Mouse (Mus musculus) erythroblast, adult 5-6 weeks (primary cell): ENCODE measurements around the gene Ucn3. TPM values are rescaled to one million over a fixed set of nuclear protein-coding genes. Genes with fewer than 3 reads are reported as not detected.
"Not testable (repeated sequence)": the region's sequence is repeated elsewhere in the genome, so short reads cannot be mapped to it uniquely, and the experiment has no call there.

Experiments
- ATAC-seq: replicated peaks from 2 replicates; pipeline ENCODE4 v1.8.0; 2016; ENCODE audit warnings: moderate number of reproducible peaks, mild to moderate bottlenecking, moderate TSS enrichment, inconsistent platforms; ENCODE audit not compliant: poor library complexity, low FRiP score, severe bottlenecking
- total RNA-seq, 2 experiments: library from RNA; stranded (forward) in 1 of 2; stranded (reverse) in 1 of 2; fragments of 150-400 nt in 1 of 2; fragments of 200-764, 138-1000 nt in 1 of 2; gene quantifications; 2 replicates each; pipeline versions ENCODE4 v1.2.3 to v1.2.4; 2015 to 2017; ENCODE audit warnings: low replicate concordance in 2 of 2

The Ucn3 gene
- total RNA-seq (2015; ENCODE audit: low replicate concordance) = not detected in 2 replicates
- total RNA-seq (2017; ENCODE audit: low replicate concordance) = not detected in 2 replicates

DNA sequence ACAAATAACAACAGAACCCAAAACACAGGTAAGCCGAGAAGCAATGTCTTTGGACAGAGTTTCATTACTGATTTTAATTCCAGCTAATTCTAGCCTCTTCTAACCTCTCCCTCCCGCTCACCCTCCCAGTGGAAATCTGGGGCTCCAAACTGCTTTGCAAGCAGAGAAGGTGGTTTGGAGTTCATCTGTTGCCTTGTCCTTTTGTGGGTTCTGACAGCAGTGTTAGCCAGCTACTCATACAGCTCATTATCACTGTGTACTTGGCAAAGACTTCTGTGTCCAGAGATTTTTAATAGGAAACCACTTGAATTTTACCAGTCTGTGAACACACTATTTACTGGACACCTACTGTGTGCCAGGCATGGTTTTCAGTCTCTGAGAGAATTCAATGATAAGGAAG is at the start of gene Ucn3:
TSS of gene Ucn3 (minus strand) at position 101 of the 400 bp plus-strand sequence.
- no peak for ATAC-seq

DNA sequence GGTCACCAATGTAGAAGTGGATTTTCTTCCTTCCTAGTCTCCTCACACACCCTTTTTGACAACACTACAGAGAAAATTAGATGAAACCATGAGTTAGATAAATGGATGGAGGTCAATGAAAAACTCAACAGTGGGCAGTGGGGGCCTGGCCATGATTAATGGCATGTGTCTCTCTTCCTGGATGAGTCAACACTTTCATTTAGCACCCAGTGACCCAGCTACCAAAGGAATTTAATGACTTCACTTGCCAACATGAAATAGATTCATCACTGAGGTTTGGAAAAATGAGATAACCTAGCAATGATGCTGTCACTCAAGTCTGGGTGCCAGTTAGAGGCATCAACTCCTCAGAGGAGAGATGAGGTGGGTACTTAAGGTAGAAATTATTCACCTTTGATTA is 46.9 kb upstream of the Ucn3 start:
- ATAC-seq = no peak

DNA sequence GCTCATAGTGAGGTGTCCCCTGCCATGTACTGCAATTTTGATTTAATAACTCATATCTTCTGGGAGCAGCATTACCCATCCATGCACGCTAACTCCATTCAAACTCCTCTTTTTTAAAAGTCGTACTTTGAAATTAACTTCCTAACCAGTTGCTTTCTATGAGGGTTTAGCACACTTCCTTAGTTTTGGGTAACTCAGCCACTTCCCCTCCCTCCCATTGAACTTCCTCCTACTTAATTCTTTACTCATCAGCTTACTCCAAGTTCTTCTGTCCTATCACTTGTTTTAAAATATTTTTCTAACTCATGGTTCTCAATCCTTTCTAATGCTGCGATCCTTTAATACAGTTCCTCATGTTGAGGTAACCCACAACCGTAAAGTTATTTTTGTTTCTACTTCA is 23.7 kb upstream of the Ucn3 start:
- no peak for ATAC-seq

DNA sequence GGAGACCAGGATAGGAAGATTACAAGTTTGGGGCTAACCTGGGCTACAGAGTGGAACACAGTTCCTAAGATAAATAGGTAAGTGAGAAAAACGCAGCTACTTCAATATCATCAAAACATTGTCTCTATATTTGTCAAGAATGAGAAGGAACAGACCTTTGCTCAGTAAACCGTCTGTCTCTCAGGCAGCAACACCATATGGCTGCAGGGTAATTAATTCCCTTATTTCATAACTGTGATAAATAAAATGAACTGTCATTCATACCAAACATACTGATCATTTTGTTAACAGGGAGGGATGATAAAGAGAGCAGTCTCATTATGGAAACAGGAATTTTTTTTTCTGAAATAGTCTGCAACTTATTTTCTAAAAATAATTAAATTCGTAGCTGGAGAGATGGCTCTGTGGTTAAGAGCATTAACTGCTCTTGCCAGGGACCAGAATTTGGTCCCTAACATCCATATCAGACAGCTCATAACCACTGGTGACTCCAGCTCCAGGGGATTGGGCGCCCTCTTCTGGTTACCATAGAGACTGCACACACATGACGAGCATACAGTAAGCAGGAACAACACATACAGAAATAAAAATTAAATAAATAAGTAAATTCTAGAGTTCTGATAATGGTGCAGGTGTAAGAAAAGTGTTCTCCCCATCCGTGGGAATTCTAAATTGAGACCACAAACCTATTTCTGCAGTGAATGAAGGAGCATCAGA is 6.2 kb upstream of the Ucn3 start:
- ATAC-seq = no peak

DNA sequence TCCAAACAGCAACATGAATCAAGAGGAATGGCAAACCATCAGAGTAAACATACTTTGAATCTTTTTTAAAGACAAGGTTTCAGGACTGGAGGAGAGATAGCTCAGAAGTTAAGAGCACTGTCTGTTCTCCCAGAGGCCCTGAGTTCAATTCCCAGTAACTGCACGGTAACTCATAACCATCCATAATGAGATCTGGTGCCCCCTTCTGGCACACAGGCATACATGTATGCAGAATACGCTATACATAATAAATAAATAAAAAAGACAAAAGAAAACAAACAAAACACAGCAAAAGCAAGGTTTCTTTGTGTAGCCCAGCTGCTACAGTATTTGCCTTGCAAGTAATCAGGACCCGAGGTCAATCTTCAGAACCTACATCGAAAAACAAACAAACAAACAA is 4.3 kb upstream of the Ucn3 start:
- no peak for ATAC-seq

DNA sequence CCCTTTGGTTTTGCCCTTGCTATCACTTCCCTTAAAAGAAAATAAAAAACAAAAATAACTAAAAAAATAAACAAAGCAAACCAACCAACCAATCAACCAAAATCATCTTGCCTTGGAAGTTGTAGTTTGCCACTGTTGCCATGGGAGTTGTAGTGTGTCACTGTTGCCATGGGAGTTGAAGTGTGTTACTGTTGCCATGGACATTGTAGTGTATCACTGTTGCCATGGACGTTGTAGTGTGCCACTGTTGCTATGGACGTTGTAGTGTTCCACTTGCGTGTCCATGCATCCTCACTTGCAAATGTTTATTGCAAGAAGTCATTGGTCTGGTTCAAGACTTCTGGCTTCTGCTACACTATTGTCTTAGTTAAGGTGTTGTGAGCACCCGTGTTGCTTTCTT is 2.1 kb upstream of the Ucn3 start:
- ATAC-seq = no peak

DNA sequence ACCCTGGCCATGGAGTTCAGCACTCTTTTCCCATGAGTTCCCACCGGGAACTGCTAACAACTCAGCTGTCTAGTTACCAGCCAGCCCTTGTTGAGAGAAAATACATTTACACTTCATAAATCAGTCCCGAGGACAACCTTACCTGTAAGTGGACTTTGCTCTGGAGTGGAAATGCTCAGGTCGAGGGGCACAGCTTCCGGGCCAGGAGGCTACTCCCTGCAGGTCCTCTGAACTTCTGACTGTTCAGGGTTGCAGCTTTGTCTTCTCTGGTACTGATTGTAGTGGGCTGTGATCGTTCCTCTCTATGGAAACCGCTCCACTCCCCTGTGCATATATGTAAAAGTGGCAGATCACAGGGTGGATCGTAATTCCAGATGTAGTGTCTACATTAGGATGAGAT is 450 bp downstream of the Ucn3 start:
- ATAC-seq = no peak

DNA sequence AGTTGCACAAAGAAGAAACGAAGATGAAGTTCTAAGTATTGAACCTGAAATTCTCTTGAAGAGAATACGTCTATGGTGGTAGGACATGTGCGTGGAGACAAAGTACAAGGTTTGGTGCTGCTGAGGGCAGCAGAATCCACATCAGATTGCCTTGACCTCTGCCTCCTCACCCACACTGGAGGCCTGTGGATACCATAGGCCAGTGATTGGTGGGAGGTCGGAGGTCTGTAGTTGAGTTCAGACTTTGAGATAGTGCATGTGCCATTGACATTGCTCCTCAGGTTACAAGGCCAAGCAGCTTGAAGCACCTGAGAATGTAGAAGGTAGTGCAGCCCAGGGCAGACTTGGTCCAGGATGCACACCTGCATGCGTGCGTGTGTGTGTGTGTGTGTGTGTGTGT is 19.1 kb downstream of the Ucn3 start:
- ATAC-seq = no peak

DNA sequence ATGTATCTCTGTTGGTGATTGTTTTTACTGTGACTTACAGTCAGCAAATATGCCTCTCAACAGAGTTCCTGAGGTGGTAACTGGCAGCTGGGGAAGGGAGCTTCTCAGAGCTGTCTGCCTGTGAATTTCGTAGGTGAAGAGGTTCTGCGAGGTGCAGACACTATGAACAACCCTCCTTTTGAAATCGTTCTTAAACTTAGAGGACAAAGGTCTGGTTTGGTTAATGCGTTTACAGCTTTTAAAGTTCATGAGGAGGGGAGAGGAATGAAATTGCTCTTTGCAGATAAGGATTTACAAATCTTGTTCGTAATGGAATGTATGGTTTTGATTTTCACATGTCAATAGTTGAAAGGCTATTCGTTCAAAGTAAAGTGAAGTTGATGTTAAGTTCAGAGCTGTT is 19.5 kb downstream of the Ucn3 start:
- no peak for ATAC-seq

DNA sequence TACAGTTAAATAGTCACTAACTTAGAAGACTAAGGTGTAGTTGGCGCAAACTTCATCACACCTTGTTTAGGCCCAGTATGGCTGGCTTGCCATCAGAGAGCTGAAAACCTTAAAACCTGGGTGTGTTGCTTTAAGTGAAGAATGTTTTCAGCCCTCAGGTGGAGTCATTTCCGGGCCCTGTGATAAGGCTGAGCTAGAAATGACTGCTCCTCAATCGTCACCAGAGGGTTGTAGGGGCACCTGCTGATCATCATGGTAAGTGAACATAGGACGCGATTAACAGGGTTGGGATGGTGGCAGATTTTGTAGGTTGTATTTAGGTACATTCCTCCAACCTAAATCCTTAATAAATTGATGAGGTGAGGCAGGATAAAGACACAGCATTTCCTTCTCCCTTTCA is 20.7 kb downstream of the Ucn3 start:
- no peak for ATAC-seq

DNA sequence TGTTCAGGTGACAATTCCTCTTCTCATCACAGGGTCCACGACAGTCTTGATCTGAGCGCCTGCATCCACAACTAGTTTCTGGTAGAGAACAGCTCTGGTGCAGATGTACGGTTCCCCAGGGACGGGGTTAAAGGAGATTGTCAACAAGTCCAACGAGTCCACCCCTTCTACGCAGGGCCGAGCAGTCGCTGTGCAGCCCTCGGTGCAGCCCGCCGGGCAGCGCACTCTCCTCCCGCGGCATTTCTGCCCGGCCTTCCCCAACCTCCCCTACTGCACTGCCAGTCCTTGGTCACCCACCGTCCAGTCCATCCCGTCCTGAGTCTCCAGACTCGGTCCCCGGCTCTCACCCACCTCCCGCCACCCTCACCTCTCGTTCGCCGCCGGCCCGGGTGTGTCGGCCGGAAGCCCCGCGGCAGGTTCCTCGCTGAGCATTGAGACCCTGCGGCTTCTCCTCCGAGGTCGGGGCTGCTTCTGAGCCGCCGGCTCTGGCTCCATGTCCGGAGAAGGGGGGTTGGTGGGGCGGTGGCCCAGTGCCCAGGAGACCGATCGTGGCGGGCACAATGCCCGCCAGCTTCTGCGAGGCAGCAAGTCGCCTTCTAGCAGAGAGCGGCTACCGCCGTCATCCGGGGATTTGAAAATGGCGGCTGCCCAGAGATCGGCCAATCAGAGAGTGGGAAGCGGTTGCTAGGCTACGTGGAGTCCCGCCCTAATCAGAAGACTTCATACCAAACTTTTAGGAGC is 27.4 kb downstream of the Ucn3 start, which contains the start of the genes Net1 and Tubal3:
TSS of gene Net1 (minus strand) at position 650 of the 741 bp plus-strand sequence.
TSS of gene Tubal3 (plus strand) at position 704 of the 741 bp plus-strand sequence.
- ATAC-seq = peak; percentile 97

DNA sequence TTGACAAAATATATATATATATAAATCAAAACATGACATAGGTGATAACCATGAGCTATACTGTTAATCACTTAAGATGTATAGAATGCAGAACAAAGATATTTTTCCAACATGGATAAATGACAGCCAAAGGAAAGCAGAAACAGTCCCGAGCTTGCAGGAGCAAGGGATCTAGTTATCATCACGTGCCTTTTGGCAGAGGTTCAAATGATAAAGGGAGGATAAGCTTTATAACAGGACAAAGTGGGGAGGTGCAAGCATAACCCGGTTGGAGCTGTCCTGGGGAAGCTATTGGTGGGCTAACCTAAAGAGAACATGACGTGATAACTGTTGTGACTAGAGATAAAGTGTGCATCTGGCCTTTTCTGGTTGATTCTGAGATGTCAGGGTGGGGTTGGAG is 31.6 kb downstream of the Ucn3 start:
- ATAC-seq = no peak

DNA sequence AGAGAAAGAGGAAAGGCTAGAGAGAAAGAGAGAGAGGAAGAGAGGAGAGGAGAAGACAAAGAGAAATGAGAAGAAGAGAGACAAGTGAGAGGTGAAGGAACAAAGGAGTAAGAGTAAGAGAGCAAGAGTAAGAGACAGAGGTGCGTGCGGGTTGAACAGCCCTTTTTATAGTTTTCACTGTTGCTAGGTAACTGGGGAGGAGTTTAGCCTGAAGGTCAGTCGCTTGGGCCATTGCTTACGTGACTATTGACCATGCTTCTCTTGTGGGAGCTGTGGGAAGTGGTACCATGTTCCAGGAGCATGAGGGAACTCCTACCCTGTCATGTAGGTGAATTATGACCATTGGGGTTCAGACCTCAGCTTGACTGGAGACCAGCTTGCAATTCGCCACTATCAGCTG is 34.8 kb downstream of the Ucn3 start:
- no peak for ATAC-seq

DNA sequence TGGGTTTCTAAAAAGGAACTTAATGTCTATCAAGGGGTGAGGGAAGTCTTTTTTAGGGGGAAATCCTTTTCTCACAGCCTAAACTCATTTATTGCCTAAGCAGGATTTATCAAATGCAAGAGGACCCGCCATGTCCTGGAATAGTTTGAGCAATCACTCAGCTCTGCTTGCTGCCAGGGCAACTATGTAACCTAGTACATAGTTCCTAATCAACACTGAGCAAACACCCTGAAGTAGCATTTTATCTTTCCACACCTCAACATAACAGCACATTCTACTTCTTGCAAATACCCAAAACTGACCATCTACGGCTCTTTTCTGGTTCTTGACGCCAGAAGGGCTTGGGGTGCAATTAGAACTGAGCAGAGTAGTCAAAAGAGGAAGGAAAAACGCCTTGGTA is 36.9 kb downstream of the Ucn3 start:
- ATAC-seq = no peak

DNA sequence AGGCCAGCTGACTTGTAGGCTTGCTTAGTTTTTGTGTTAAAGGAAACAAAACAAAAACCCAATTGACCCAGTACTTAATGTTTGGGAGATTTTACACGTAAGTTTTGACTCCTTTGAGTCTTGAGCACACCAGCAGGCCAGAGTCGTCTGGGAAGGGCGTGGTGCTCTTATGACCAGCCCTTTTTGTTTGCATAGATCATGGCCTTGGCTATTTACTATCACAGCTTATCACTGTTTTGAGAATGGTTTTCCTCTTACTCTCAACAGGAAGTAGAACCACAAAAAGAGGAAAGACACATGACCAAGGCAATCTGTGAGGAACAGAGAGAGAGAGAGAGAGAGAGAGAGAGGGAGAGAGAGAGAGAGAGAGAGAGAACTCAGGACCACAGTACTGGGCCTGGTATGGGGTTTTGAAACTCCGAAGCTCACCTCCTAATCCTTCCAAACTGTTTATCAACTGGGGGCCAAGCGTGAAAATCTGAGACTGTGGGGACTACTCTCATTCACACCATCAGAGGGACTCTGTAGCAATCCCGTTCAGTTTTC is 37.9 kb downstream of the Ucn3 start:
- no peak for ATAC-seq

DNA sequence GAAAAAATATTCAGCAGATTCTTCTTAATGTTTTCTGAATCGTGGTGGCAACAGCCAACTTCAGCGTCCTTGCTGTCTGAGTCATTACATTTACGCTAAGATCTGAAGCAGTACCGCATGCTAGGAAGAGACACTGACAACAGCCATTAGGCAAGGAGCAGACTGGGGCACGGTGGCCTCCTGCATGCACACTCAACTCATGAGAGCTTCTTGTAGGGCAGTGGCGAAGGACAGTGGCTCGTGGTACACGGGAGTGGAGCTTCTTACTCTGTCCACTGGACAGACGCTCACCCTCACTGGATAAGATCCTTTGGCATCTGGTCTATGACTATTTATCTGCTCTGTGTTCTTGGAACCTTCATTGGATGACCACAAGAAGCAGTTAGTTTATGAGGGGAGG is 45.8 kb downstream of the Ucn3 start:
- ATAC-seq = no peak

DNA sequence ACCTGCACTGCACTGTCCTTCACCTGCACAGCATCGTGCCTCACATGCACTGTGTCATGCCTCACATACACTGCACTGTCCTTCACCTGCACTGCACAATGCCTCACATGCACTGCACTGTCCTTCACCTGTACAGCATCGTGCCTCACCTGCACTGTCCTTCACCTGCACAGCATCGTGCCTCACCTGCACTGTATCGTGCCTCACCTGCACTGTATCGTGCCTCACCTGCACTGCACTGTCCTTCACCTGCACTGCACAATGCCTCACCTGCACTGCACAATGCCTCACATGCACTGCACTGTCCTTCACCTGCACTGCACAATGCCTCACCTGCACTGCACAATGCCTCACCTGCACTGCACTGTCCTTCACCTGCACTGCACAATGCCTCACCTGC is 46.9 kb downstream of the Ucn3 start:
- not testable (repeated sequence) for ATAC-seq

DNA sequence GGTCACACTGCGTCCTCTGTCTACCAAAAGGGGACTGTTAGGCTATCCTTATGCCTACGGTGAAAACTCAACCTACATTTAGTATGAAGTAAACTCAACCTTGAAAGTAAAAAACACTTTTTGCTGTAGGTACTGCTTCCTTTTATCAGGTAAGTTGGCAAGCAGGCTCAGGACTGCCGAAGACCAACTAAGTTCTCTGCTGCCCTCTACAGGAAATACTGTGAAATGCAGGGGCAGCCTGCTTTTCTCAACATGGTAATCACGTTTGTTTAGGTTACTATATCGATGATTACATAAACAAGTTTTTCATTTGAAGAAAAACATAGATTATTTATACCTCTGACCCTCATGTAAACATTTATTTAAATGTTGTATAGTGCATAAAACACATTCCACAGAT is 48.2 kb downstream of the Ucn3 start:
- ATAC-seq = peak; percentile 55

DNA sequence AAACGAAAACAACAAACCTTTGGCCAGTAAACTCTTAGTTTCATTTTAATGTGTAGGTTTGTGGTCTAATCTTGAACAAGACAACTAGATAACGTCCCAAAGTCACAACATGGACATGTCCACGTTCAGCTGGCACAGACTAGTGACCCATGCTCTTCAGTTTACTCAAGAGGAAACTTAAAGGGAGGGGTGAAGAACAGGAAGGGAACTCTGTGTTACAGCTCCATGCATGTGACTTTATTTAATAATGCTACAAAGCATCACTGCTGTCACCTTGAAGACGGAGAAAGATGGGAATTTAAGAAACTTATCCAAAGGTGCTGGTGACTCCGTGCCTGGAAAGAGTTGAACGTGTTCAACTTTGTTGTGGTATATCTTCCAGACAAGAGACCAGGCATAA is 49.1 kb downstream of the Ucn3 start:
- no peak for ATAC-seq

DNA sequence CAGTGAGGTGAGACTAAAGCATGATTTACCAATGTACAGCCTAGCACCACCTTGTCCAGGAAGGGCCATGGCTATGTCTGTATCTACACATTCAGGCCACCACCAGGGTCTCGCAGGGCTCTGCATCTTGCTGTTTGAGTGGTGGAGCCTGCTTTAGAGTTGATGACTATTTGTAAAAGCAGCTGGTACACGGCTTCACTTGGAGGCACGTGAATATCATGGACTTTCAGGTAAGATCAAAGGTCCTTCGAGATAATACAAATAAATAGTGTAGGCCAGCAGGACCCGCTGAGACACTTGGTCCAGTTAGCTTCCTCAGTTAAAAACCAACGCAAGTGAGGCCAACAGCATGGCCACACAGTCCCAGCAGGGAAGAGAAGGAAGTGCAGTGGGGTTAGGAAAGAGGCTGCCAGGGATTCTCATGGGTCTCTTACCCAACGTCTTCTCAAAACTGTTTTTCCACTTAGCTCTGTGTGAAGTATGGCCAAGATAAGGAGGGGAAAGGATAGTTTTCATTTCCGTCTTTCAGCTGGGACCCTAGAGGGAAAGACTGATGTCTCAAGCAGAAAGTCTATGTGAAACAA is 49.7 kb downstream of the Ucn3 start:
- no peak for ATAC-seq

DNA sequence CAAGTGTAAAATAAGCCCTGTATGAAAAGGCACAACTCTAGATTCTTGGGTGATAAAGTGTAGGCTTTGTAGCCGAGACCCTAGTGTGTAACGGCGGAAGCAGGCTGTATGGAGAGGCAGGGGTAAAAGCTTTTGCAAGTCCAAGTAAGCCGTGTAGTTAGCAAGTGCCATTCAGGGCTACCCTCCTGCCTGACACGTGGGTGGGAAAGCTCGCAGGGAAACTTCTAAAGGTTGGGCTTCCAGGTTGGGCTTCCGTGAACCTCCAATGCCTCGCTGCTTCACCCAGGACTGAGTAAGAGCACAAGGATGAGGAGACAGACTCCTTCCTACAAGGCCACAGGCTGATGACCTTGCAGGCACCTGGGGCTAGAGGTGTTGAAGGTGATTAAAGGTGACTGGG is 50.6 kb downstream of the Ucn3 start:
- no peak for ATAC-seq
